Mouse (Mus musculus): ENCODE data around the gene Cyth3.

The Cyth3 gene

DNA sequence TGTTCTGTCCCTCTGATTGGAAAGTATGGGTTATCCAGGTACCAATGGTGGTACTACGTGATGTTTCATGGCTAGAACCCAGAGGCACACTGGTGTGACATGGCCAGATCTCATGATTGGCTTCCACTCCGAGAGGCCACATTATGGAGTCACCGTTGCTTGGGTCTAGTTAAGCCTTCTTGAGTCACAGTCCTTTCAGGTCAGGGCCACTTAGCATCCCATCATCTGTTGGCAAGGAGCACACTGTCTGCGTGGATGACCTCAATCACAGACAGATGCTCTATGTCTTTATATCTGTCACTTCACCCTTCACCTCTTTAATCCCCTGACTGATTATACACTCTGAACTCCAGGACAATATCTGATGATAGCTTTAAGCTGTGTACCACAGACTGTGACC, 6.1 kb upstream of the Cyth3 start:
- in situ Hi-C loops (cut with MboI), result no loop called here

DNA sequence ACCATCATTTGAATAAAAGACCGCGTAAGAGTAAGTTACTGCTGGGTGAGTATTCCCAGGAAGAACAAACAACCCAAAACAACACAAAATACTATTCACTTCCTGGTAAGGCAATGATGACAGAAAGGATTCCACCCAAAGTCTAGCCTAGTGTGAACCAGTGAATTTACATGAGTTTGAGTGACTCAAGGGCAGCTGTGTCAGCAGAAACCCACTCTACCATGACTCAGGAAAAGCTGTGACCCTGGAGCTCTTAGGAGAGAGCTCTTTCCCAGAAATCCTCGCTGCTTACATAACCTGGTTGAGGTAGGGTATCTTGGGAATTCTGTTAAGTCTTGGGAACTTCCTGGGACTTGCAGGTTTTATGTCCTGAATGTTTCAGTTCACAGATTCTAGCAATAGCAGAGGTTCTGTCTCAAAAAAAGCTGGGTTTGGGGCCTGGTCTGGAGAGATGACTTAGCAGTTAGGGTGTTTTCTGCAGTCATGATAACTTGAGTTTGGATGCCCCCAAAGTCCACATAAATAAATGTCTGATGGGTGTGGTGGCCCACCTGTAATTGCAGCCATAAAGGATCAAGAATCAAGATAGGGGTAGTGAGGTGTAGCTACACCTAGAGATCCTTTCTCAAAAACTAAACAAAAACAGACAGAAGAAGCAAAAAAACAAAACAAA, 5.5 kb upstream of the Cyth3 start:
- in situ Hi-C loops (cut with MboI), result no loop called here

DNA sequence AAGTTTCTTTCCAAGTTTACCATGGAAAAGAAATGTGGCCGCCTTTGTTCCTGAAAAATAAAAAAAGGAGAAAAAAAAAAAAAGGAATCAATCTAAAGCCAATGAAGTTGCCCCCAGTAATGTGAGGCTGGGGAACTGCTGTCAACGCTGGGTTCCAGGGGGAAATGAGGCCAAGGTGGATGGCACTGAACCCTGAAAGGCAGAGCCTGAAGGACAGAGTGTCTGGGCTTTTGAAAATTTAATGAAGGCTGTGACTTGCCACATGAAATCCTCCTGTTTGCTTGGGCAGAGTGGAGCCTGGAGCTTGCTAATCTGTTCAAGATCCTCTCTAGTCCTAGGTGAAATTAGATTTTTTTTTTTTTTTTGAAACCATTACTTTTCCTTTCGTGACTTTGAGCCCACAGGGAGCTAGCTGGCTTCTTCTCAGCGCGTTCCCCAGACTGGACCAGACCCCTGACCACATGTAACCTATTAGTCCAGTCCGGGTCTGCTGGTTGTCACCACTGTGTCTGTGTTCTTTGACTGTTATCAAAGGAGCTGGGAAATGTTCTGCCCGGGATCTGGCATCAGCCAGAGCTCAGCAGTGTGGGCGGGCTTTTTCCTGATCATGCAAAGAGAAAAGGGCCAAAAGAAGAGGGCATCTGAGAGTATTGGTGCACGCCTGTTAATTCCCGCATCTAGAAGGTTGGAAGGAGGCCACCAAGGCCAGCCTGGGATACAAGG, 4.6 kb upstream of the Cyth3 start:
- in situ Hi-C loops (cut with MboI), result no loop called here

DNA sequence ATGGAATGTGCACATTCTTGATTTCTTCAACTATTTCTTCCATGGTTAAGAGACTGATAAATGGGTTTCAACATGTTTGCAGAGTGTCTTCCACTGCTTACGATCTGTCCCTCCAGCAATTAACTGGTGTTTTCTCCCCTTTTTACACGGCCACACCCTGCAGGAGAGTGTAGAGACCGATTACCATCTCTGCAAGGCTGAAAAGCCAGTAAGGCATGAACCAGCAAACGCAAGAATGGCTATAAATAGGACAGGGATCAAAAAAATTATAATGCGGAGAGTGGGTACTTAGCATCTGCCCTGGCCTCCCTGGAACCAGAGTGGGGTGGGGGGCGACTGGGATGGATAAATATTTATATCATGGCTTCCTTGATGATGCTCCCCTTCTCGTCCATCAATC, 3.7 kb upstream of the Cyth3 start:
- in situ Hi-C loops (cut with MboI), result no loop called here

DNA sequence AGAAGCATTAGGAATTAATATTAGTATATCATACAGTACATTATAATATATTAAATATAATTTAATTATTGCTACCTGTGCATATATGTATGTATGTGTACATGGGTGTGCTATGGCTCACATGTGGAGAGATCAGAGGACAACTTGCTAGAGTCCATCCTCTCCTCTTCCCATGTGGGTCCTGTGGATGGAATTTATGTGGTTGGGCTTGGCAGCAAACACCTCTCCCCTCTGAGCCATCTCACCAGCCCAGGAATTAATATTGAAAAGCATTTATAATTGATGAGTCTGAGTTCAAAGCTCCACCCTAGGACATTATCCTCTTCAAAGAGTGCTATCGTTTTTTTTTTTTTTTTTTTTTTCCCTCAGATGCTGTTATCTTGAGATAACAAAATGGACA, 2.1 kb upstream of the Cyth3 start:
- in situ Hi-C loops (cut with MboI), result no loop called here

DNA sequence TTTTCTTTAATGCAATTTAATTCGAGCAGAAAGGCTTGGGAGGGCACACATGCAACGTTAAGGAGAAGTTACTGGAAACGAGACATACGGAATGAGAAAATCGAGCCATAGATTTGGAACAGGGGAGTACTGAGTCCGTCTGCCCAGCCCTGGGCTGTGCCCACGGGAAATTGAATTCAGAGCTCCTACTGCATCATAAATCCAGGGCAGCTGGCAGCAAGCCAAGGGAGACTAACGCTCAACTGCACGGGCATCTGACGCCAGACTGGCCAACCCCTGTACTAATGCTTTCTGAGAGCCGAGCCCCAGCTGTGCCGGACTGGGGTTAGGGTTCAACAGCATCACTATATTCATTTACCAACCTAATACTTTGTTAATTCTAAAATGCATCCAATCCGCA, 1.3 kb upstream of the Cyth3 start:
- in situ Hi-C loops (cut with MboI), result no loop called here

DNA sequence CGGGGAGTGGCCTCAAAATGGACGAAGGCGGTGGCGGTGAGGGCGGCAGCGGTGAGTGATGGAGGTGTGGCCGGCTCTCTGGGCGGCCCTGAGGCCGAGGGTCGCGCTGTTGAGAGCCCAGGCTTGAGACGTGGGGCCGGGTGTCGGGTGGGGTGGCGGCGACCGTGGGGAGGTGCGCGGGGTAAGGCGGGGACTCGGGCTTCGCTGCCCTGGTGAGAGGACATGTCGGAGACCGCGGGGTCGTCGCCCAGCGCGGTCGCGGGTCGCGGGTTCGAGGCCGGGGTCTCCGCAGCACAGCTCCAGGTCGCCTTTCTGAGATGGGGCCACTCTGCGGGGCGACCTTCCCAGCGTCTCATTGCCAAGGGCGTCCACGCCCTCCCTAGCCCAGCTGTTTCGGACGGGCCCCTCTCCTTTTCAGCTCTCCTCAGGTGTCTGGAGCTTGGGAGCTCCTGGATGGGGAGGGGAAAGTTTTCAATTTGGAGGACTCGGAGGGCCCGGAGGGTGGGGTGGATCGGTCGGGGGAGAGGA, 440 bp downstream of the Cyth3 start:
- in situ Hi-C loops (cut with MboI), result no loop called here

DNA sequence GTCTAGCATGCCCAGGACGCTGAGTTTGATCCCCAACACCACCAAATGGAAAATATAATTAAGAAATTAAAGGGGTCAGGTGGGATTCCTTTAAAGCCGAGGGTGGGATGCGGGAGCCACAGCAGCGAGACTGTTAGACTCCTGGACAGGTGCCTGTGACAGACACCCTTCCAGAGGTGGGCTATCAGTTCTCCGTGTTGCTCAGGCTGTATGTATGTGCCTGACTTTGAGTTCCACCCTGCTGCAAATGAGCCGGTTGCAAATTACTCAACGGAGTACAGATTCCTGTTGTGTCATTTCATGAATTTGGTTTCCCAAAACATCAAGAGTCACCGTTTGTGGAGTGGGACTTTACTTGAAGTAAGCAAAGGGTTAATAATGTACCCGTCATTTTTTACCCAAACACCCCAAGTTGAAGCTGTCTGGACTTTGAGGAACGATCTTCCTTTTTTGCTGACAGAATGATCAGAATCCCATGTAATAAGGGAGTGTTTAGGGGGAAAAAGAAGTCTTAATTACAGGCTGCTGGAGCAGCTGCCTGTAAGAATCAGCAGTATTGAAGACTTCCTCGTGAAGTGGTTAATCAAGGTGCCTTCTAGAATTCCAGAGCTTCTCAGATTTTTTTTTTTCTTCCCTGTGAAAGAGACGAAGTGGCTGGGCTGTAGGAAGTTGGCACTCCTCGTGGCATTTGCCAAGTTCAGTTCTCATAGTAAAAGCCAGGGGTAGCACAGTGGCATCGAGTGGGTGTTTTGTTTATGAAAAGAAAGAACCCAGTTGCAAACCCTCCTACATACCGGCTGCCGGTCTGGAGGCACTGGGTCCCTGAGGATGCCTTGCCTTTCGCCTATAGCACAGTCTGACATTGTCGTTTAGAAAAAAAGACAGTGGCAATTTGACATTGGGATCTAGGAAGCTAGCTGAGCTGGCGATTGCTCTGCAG, 1.4 kb downstream of the Cyth3 start:
- in situ Hi-C loops (cut with MboI), result no loop called here

DNA sequence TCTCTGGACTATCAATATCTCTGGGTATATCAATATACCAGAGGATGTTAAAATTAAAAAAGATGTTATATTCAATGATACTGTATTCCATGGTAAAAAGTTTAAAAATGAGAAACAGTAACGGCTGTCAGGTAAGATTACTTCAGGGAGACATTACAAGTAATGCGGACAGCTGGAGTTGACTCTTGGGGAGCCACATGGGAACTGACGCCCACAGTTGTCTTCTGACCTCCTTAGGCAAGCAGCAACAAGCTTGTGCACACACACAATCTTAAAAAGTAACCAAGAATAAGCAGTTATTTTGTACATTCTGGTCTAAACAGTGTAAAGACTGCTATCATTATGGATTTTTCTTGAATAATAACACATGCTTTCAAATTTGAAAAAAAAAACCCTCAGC, 2.2 kb downstream of the Cyth3 start:
- in situ Hi-C loops (cut with MboI), result no loop called here

DNA sequence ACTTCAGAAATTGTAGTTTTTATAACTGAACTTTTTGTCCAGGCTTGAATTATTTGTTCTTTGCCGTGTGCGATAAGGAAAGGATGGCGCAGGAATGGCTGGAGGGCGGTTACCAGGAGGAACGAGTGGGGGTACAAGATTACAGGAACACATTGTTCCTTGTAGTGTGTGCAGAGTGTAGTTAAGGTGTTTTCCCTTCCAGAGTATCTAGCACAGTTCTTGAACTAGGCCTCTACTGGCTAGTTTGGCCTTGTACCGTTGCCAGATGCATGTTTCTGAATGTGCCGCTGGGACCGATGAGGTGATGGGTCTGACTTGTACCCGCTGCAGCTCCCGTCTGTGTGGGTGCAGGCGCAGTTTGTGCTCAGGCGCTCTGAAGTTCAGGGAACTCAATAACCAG, 3.2 kb downstream of the Cyth3 start:
- in situ Hi-C loops (cut with MboI), result no loop called here

DNA sequence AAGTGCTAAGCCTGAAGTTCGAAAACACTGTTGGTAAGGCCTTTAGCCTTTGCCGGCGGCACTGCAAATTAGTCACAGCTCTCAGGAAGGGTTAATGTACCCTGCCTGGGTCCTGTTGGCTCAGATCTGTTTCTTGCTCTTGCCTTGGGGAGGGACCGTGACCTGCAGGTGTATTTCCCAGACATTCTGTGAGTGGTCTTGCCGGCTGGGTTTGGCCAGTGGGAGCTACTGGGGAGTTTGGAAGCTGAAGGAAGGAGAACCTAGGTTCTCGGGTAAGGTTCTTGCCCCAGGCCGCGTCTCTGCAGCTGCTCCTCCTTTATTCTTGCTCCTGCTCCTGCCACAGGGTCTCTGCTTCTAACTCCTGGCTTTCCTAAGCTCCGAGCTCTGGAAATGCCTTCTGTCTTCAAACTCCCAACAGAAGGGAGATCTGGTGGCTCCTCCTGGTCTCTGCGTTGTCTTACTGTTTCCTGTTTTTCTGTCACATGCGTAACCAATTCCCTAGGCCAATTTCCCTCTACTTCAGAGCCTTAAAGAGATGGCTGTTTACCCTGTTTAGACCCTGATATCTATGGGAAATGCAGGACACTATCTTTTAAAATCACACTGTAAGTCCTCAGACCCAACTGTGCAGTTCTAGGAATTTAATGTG, 3.8 kb downstream of the Cyth3 start:
- in situ Hi-C loops (cut with MboI), result no loop called here

DNA sequence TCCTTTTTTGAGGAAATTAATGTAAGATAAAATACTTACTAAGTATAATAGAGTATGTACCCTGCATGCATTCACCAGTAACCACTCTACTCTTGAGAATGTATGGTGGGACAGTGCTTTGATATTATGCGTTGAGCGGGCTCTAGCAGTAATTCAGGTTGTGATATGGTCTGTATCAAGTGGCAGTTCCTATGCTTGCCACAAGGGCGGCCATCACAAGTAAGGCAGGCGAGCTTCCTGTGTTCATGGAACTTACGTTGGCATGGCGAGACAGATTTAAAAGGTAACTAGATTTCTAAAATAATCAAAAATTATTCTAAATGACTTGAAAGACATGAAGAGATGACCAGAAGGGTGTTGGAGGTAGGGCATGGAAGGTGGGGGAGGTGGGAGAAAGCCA, 5.3 kb downstream of the Cyth3 start:
- in situ Hi-C loops (cut with MboI), result no loop called here

DNA sequence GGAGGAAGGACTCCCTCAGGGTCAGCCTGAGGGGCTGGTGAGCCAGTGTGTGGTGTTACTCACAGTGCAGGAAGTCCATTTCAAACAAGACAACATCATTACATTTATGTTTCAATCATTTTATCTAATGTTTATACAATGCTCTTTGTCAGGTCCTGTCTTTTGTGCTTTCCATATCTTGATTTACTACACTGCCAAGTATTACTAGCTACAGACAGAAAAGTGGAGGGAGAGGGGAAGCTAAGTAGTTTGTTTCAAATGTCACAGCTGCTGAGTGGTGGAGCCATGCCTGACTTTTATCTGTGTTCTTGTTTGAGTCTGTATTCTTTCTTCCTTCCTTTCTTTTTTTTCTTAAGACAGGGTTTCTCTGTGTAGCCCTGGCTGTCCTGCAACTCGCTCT, 5.7 kb downstream of the Cyth3 start:
- in situ Hi-C loops (cut with MboI), result no loop called here

DNA sequence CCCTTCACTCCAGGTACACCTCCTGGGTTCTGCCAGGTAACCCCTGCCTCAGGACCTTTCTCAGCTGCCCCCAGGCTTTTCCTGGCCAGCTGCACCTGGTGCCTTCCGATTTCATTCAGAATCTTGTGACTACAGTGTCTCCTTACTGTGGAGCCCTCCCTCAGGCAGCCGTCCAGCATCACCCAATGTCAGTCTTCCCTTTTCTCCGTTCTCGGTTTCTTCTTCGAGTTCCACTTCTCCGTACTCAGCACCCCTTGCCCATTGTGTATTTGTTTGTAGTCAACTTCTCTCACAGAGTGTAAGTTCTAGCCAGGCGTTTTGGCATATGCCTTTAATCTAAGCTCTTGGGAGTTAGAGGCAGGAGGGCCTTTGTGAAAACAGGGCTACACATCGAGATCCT, 7.4 kb downstream of the Cyth3 start:
- in situ Hi-C loops (cut with MboI), result no loop called here

DNA sequence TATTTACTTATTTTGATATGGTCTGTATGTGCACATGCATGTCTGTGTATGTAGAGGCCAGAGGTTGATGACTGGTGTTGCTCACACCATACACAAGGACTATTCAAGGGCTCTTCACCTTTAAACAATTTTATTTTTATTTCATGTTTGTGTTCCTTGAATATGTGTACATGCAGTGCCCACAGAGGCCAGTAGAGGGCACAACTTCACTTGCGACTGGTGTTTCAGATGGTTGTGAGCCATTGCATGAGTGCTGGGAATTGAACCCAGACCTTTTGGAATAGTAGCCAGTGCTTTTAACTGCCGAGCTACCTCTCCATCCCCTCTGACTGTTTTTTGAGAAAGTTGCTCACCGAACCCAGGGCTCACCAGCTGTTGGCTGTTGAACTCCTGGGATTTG, 8.0 kb downstream of the Cyth3 start:
- in situ Hi-C loops (cut with MboI), result no loop called here

DNA sequence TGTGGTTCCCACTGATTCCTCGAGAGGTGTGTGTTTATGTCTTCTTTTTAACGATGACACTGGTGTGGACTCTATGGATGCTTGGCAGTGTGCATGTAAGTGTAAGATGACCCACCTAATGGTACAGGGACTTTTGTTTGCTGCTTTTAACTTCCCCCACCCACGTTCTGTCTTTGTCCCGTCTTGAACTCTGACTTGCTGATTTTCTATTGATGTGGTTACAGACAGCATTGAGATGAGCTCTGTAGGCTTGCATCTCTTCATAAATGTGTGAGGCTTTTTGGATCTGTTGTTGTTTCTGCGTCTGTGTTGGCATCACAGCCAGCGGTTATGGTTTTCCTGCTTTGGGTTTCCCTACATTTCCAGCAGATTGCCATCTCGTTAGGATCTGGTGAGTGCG, 8.5 kb downstream of the Cyth3 start:
- in situ Hi-C loops (cut with MboI), result no loop called here

DNA sequence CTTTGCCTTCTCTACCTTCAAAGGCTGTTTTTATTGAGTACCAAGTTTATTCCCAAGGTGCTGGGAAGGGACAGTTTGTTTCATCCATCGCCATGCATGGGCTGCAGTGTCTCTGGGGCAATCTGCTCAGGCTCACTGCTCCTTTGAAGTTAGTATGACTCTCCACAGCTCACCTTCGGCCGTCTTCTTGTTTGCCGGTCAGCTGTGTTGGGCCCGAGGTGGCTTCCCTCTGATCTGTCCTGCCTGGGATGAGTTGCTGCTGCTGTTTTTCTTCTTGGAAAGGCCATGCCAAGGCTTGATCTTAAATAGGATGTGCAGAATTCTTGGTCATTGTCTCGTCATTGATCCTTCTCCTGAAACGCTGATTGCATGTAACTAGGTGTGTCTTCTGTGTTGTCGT, 9.3 kb downstream of the Cyth3 start:
- in situ Hi-C loops (cut with MboI), result no loop called here

DNA sequence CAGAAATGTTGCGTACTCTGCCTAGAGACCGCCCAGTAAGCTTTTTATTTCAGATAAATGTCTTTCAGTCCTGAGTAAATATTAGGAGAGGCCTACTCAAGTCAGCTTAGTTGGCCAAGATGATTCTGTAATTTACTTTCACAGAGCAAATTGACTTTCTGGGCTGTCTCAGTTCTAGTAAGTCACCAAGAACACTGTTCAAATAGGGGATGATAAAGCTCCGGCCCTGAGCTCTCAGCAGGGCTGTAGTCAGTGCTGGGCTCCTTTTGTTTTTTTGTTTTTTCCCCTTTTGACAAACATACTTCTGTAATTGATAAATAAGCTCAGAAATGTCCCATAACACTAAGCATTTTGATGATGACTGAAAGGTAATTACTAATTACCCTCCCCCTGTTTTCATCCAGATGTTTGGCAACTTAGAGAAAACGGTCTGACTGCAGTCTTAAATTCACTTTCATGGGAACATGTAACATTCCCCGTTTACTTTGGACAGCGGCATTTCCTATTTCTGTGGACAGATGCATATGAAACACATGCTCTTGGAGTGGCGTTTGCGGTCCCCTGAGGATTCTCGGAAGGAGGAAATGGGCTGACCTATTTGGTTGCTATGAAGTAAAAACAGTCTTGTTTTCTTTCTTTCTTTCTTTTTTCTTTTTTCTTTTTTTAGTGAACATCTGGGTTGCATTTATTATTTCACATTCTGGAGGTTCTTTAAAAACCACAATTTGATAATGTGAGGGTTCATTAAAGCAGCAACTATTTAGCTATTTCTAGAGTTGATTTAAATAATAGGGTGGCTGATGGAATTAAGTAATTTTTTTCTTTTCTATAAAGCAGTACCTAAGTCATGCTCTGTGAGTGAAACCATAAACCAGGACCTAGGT, 10.7 kb downstream of the Cyth3 start:
- in situ Hi-C loops (cut with MboI), result no loop called here

DNA sequence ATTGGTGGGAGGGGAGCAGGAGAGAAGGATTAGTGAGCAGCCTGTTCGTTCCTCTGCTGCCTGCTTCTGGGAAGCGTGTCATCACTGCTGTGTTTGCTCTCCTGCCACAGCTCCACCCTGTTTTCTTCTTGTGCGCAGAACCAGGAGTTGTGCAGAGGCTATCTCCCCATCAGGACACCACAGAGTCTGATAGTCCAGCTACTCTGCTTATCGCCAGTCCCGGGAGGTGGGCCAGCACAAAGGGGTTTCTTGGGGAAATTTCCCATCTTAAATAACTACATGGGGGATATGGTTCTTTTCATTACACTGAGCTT, 11.3 kb downstream of the Cyth3 start:
- in situ Hi-C loops (cut with MboI), result no loop called here

DNA sequence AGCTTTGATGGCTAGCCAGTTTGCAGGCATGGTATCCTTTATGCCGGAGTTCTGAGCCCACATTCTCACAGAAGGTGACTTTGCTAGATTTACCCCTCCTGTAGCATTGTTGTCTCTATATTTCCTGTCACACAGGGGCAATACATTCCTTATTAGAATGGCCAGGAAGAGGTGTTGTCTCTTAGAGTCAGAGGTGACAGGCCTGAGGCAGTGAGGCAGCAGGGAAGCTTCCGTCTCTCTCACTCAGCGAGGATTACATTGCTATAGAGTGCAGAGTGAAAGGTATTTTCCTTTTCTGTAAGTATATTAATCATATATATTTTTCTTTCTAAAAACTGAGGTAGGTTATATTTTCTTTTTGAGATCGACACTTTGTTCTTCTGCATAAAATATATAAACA, 11.6 kb downstream of the Cyth3 start:
- in situ Hi-C loops (cut with MboI), result no loop called here

DNA sequence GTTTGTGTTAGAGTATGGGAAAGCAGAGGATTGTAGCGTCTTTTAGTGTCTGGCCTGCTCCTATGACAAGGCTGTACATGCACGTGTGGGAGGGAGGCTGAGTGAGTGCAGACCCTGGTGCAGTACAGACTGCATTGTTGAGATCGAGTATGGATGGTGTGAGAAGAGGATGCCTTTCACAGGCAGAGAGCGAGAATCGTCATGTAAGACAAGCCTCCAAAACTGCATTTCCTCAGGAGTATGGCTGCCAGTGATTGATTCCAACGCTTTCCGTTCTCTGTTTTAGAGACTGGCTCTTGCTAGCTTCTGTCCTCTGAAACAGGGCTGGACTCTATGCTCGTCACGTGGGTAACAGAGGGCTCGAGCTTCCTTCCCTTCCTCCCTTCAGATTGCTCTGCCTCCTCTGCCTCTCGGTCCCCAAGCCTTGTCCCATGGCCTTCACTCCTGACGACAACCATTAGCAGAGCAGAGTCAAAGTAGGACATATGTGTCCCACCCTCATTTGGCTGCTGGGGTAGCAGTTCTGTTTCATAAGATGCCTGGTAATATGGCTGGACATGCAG, 12.4 kb downstream of the Cyth3 start:
- in situ Hi-C loops (cut with MboI), result no loop called here

Measured in mature B cell (primary cell).